ENCODE assay signal across 7 mouse cellular contexts in the genomic region with DNA sequence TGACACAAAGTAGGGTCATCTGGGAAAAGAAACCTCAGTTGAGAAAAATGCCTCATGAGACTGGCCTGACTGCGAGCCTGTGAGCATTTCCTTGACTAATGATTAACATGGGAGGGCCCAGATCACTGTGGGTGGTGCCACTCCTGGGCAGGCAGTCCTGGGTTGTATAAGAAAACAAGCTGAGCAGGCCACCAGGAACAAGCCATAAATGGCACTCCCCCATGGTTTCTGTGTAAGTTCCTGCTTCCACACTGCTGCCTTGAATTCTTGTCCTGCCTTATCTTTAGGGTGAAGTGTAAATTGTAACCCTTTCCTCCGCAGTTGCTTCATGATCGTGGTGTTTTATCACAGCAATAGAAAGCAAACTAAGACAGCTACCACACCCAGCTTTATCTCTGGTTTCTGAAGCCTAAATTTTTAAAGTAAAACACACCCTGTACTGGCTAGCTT. TPM values are rescaled to one million over a fixed set of nuclear protein-coding genes. Genes with fewer than 3 reads are reported as not detected.
A peak's percentile ranks its signal among the peaks of the same experiment; 100 is the strongest.
DNase-seq lines count a peak whose midpoint lies in the region; ATAC-seq lines count a peak whose summit lies in the region.

No protein-coding gene starts in this region.

- peak; percentile 37 for DNase-seq in NIH3T3 (ENCODE audit: low read depth)
- DNase-seq in c-Kit-positive CD71-positive TER-119-negative erythroid progenitor cells, embryonic 14.5 days (ENCODE audit: low read depth): peak; percentile 60
- peak; percentile 83 to 91 for DNase-seq in kidney, postnatal 25 days
- no peak for DNase-seq in left cerebral cortex, postnatal 10 days (ENCODE audit: extremely low spot score in 1 of 2, low spot score in 2 of 2)
- DNase-seq in left cerebral cortex, postnatal 36 days (ENCODE audit: low spot score in 2 of 2): no peak

- peak; percentile 15 for ATAC-seq in megakaryocyte, adult 5-6 weeks (ENCODE audit: poor library complexity, severe bottlenecking)
- no peak for ATAC-seq in granulocyte monocyte progenitor cell, adult 5-6 weeks (replicated peaks; ENCODE audit: poor library complexity, severe bottlenecking)

- intact Hi-C loops in left cerebral cortex, postnatal 10 days (cut with DNase I): no loop called here
- intact Hi-C loops in left cerebral cortex, postnatal 36 days (cut with DNase I): loop anchor here (2.0 kb wide), 1 partner anchor 32 kb away; no protein-coding TSS in a partner anchor

RNA-seq across cellular contexts. Expression of gene Myo1d, which starts 4.5 kb away (rescaled TPM):
- total RNA-seq in megakaryocyte, adult 5-6 weeks (2015): 5.6 and 6.2 TPM in 2 replicates
- 3.0 and 4.2 TPM in 2 replicates for total RNA-seq in megakaryocyte, adult 5-6 weeks (2017)
- total RNA-seq in left cerebral cortex, postnatal 10 days (2021): 1 to 10 TPM; 3.1 TPM
- 0.36 and 1.7 TPM in 2 replicates for total RNA-seq in granulocyte monocyte progenitor cell, adult 5-6 weeks (2014; fragmentation: Nextera tagmentation)
- 0.43 and 0.46 TPM in 2 replicates for total RNA-seq in granulocyte monocyte progenitor cell, adult 5-6 weeks (2017)
- 1 to 10 TPM; 6.5 to 7.0 TPM for total RNA-seq in left cerebral cortex, postnatal 36 days (2021)

RNA-seq across cellular contexts. Expression of gene Tmem98, which starts 25.7 kb away (rescaled TPM):
- 0.16 TPM in 1 of 2 replicates, not detected in the other for total RNA-seq in megakaryocyte, adult 5-6 weeks (2015)
- 0.22 TPM in 1 of 2 replicates, not detected in the other for total RNA-seq in megakaryocyte, adult 5-6 weeks (2017)
- total RNA-seq in left cerebral cortex, postnatal 10 days (2021): 1 to 10 TPM; 4.6 to 5.6 TPM
- 1.7 TPM in 1 of 2 replicates, not detected in the other for total RNA-seq in granulocyte monocyte progenitor cell, adult 5-6 weeks (2014; fragmentation: Nextera tagmentation)
- total RNA-seq in granulocyte monocyte progenitor cell, adult 5-6 weeks (2017): 0.88 TPM in 1 of 2 replicates, not detected in the other
- total RNA-seq in left cerebral cortex, postnatal 36 days (2021): 1 to 10 TPM; 4.8 to 9.4 TPM

Comparison
In these comparisons a context has a peak if more than half of its experiments do, and no peak if none do; other contexts are left out.
1. DNase-seq: peak in NIH3T3 (single experiment), c-Kit-positive CD71-positive TER-119-negative erythroid progenitor cells, embryonic 14.5 days (single experiment) and kidney, postnatal 25 days (2 of 2); none in left cerebral cortex, postnatal 10 days (0 of 2) and left cerebral cortex, postnatal 36 days (0 of 2).